Mouse (Mus musculus) stomach, postnatal 0 days (tissue): ENCODE results near the gene Rp9.

Experiments
- CTCF ChIP-seq: IDR thresholded peaks from 2 replicates; pipeline ENCODE4 v1.5.1; 2016; ENCODE audit warnings: antibody characterized with exemption, low read depth, mild to moderate bottlenecking, moderate library complexity
- EP300 ChIP-seq: optimal IDR thresholded peaks from 2 replicates; pipeline ENCODE3; 2016; ENCODE audit warnings: antibody characterized with exemption

DNA sequence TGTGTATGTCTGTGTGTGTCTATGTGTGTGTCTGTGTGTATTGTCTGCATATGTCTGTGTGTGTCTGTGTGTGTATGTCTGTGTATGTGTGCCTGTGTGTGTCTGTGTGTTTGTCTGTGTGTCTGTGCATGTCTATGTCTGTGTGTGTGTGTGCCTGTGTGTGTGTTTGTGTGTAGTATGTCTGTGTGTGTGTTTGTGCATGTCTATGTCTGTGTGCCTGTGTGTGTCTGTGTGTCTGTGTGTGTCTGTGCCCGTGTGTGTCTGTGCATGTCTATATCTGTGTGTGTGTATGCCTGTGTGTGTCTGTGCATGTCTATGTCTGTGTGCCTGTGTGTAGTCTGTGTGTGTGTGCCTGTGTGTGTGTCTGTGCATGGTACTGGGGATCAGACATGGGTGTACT, 24.4 kb downstream of the Rp9 start:
- TF ChIP-seq CTCF, result no peak
- TF ChIP-seq EP300, result no peak
